Mouse (Mus musculus) MEL (cell line): ENCODE measurements around the gene Oit1.

Experiments used
- CTCF ChIP-seq, 3 experiments: IDR thresholded peaks in 2 of 3; conservative IDR thresholded peaks in 1 of 3; 2 replicates each; pipeline ENCODE4 v1.5.1; 2011 to 2012; ENCODE audit warnings: low read length in 3 of 3, low read depth in 2 of 3, mild to moderate bottlenecking in 2 of 3, improper control_type of control experiment in 1 of 3, inconsistent platforms in 1 of 3, mixed read lengths in 1 of 3, moderate library complexity in 1 of 3; ENCODE audit not compliant: control insufficient read depth in 1 of 3, insufficient read depth in 1 of 3, poor library complexity in 1 of 3, severe bottlenecking in 1 of 3
- ETS1 ChIP-seq: IDR thresholded peaks from 2 replicates; pipeline ENCODE4 v1.6.1; 2012; ENCODE audit warnings: low read depth, mild to moderate bottlenecking, inconsistent platforms, low read length, improper control_type of control experiment, moderate library complexity
- GATA1 ChIP-seq: IDR thresholded peaks from 2 replicates; pipeline ENCODE4 v1.6.1; 2011; ENCODE audit warnings: low read depth, low read length, improper control_type of control experiment
- POLR2A ChIP-seq, 2 experiments: IDR thresholded peaks; 2 replicates each; pipeline ENCODE4 v1.6.1; 2011 to 2012; ENCODE audit warnings: low read length in 2 of 2, mild to moderate bottlenecking in 2 of 2, control low read depth in 1 of 2, improper control_type of control experiment in 1 of 2, low read depth in 1 of 2, moderate library complexity in 1 of 2; ENCODE audit not compliant: control insufficient read depth in 1 of 2, insufficient read depth in 1 of 2, poor library complexity in 1 of 2
- ZNF384 ChIP-seq: IDR thresholded peaks from 2 replicates; pipeline ENCODE4 v1.6.1; 2012; ENCODE audit warnings: low read depth, mild to moderate bottlenecking, inconsistent platforms, low read length, improper control_type of control experiment

DNA sequence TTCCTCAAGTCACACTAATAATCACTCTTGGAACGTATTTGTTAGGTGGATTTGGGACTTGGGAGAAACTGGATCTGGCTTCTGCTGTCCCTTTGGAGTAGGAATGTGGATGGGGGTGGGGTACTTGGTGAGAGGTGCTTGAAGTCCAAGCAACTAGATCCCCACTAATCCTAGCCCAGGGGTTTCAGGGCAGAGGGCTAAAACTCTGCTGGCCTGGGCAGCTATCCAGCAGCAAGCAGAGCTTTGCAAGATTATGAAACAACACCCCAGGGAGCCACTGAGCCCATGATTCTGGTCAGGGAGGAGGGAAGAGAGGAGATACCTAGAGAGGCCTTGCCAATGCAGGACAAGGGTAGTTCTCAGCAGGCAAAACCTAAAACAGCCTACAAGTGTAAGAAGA is 51.2 kb downstream of the Oit1 start:
- TF ChIP-seq CTCF (IDR thresholded peaks at IDR 0.05 in 2 of 3, conservative IDR thresholded peaks at IDR 0.05 in 1 of 3; ENCODE audit: control insufficient read depth in 1 of 3, insufficient read depth in 1 of 3, low read depth in 2 of 3, low read length in 3 of 3, poor library complexity in 1 of 3, severe bottlenecking in 1 of 3) (no peak), ZNF384 (no peak), POLR2A (IDR thresholded peaks at IDR 0.05; ENCODE audit: control insufficient read depth in 1 of 2, insufficient read depth in 1 of 2, low read depth in 1 of 2, low read length in 2 of 2, poor library complexity in 1 of 2) (no peak), GATA1 (no peak), ETS1 (no peak)
